Mouse (Mus musculus): ENCODE data around the gene Dock1. TPM values are rescaled to one million over a fixed set of nuclear protein-coding genes. Genes with fewer than 3 reads are reported as not detected.

The Dock1 gene
- polyA plus RNA-seq, 2 experiments from 2014 or later = 0.12 to 0.16 TPM

- no peak for ATAC-seq
Measured at GRCm38 (mm10) chr7:134842751-134843150, 172.3 kb downstream of the Dock1 start.

GRCm38 (mm10) chr7:134862000-134862399, 191.5 kb downstream of the Dock1 start:
- ATAC-seq = no peak

- no peak for ATAC-seq
Measured at GRCm38 (mm10) chr7:134864175-134864574, 193.7 kb downstream of the Dock1 start.

GRCm38 (mm10) chr7:134872511-134872910, 202.1 kb downstream of the Dock1 start:
- no peak for ATAC-seq

GRCm38 (mm10) chr7:134872981-134873380, 202.5 kb downstream of the Dock1 start:
- no peak for ATAC-seq

GRCm38 (mm10) chr7:134878985-134879384, 208.5 kb downstream of the Dock1 start:
- ATAC-seq = no peak

GRCm38 (mm10) chr7:134880431-134880830, 210.0 kb downstream of the Dock1 start:
- ATAC-seq = no peak

GRCm38 (mm10) chr7:134883516-134883915, 213.1 kb downstream of the Dock1 start:
- no peak for ATAC-seq

- ATAC-seq = no peak
Measured at GRCm38 (mm10) chr7:134892449-134892871, 222.0 kb downstream of the Dock1 start.

- no peak for ATAC-seq
Measured at GRCm38 (mm10) chr7:134892972-134893371, 222.5 kb downstream of the Dock1 start.

GRCm38 (mm10) chr7:134894604-134895003, 224.2 kb downstream of the Dock1 start:
- no peak for ATAC-seq

GRCm38 (mm10) chr7:134899462-134899861, 229.0 kb downstream of the Dock1 start:
- no peak for ATAC-seq

- no peak for ATAC-seq
Measured at GRCm38 (mm10) chr7:134901992-134902391, 231.5 kb downstream of the Dock1 start.

GRCm38 (mm10) chr7:134931886-134932285, 261.4 kb downstream of the Dock1 start:
- ATAC-seq = no peak

- no peak for ATAC-seq
Measured at GRCm38 (mm10) chr7:134937471-134937926, 267.0 kb downstream of the Dock1 start.

GRCm38 (mm10) chr7:134937927-134938609, 267.6 kb downstream of the Dock1 start, which contains the start of gene Fam196a:
TSS of gene Fam196a (minus strand) at chr7:134938430.
- no peak for ATAC-seq

GRCm38 (mm10) chr7:134941891-134942290, 271.4 kb downstream of the Dock1 start:
- ATAC-seq = no peak

GRCm38 (mm10) chr7:134943063-134943462, 272.6 kb downstream of the Dock1 start:
- no peak for ATAC-seq

GRCm38 (mm10) chr7:134943701-134944100, 273.2 kb downstream of the Dock1 start:
- ATAC-seq = no peak

- ATAC-seq = no peak
Measured at GRCm38 (mm10) chr7:134945925-134946716, 275.7 kb downstream of the Dock1 start.

- no peak for ATAC-seq
Measured at GRCm38 (mm10) chr7:134959086-134959485, 288.6 kb downstream of the Dock1 start.

GRCm38 (mm10) chr7:134960871-134961270, 290.4 kb downstream of the Dock1 start:
- no peak for ATAC-seq

GRCm38 (mm10) chr7:134961608-134962007, 291.2 kb downstream of the Dock1 start:
- no peak for ATAC-seq

GRCm38 (mm10) chr7:134990244-134990643, 319.8 kb downstream of the Dock1 start:
- no peak for ATAC-seq

Data from CD4-positive, CD25-positive, alpha-beta regulatory T cell, adult 4 months (primary cell).